Mouse (Mus musculus) CH12.LX (cell line): ENCODE measurements around the gene Lurap1l. TPM values are rescaled to one million over a fixed set of nuclear protein-coding genes. Genes with fewer than 3 reads are reported as not detected.

Source experiments
- DNase-seq: peaks from one replicate; pipeline ENCODE4 v3.0.0-alpha.2; 2013; ENCODE audit errors: extremely low read depth
- H3K27ac ChIP-seq: 2 replicates; pipeline ENCODE4 v1.5.1; 2012; ENCODE audit warnings: low read depth, mild to moderate bottlenecking, control low read depth, moderate library complexity; ENCODE audit not compliant: insufficient read depth
- H3K27me3 ChIP-seq: replicated peaks from 2 replicates; pipeline ENCODE3; 2012; ENCODE audit warnings: inconsistent platforms
- H3K36me3 ChIP-seq, 2 experiments: replicated peaks in 1 of 2; 2 replicates each; pipeline versions ENCODE3 to v1.6.1; 2012; ENCODE audit warnings: inconsistent platforms in 1 of 2, low read length in 1 of 2, mild to moderate bottlenecking in 1 of 2, mixed read lengths in 1 of 2, moderate library complexity in 1 of 2; ENCODE audit not compliant: control insufficient read depth in 1 of 2, insufficient read depth in 1 of 2
- H3K4me1 ChIP-seq, 2 experiments: 2 replicates each; pipeline ENCODE4 v1.6.1; 2012; ENCODE audit warnings: inconsistent platforms in 1 of 2, moderate library complexity in 1 of 2; ENCODE audit not compliant: insufficient read depth in 2 of 2, control insufficient read depth in 1 of 2
- H3K4me2 ChIP-seq: 2 replicates; pipeline ENCODE4 v1.6.1; 2012; ENCODE audit warnings: low read depth, mild to moderate bottlenecking, control low read depth; ENCODE audit not compliant: poor library complexity, insufficient read depth, severe bottlenecking
- H3K4me3 ChIP-seq, 3 experiments: fragments of 150-350 bp in 1 of 3; sonication (generic) in 1 of 3; replicated peaks in 1 of 3; 2 replicates each; pipeline versions ENCODE3 to v1.5.1; 2011 to 2012; ENCODE audit warnings: low read depth in 2 of 3, low read length in 2 of 3, mild to moderate bottlenecking in 2 of 3, moderate library complexity in 2 of 3, control low read depth in 1 of 3, improper control_type of control experiment in 1 of 3, inconsistent platforms in 1 of 3, mixed read lengths in 1 of 3; ENCODE audit not compliant: poor library complexity in 1 of 3
- H3K79me2 ChIP-seq: replicated peaks from 2 replicates; pipeline ENCODE4 v1.6.1; 2012; ENCODE audit warnings: mild to moderate bottlenecking, moderate library complexity; ENCODE audit not compliant: control insufficient read depth, poor library complexity, insufficient read depth, severe bottlenecking; ENCODE audit errors: extremely low read depth
- H3K9ac ChIP-seq: 2 replicates; pipeline ENCODE4 v1.6.1; 2012; ENCODE audit warnings: low read depth, mild to moderate bottlenecking, control low read depth, moderate library complexity; ENCODE audit not compliant: insufficient read depth
- H3K9me3 ChIP-seq: replicated peaks from 2 replicates; pipeline ENCODE3; 2012; ENCODE audit warnings: low read length, inconsistent platforms, mixed read lengths
- CHD1 ChIP-seq: IDR thresholded peaks from 2 replicates; pipeline ENCODE4 v1.6.1; 2012; ENCODE audit warnings: low read depth, low read length, improper control_type of control experiment, inconsistent platforms
- CHD2 ChIP-seq: IDR thresholded peaks from 2 replicates; pipeline ENCODE4 v1.6.1; 2011; ENCODE audit warnings: low read length, improper control_type of control experiment
- E2F4 ChIP-seq: IDR thresholded peaks from 2 replicates; pipeline ENCODE4 v1.6.1; 2011; ENCODE audit warnings: low read depth, low read length, improper control_type of control experiment; ENCODE audit not compliant: insufficient replicate concordance
- EP300 ChIP-seq: IDR thresholded peaks from 2 replicates; pipeline ENCODE4 v1.6.1; 2011; ENCODE audit warnings: low read length, improper control_type of control experiment
- HCFC1 ChIP-seq: IDR thresholded peaks from 2 replicates; pipeline ENCODE4 v1.6.1; 2012; ENCODE audit warnings: low read depth, mild to moderate bottlenecking, inconsistent platforms, low read length, improper control_type of control experiment
- IRF4 ChIP-seq: IDR thresholded peaks from 2 replicates; pipeline ENCODE4 v1.6.1; 2014; ENCODE audit warnings: low read depth, mild to moderate bottlenecking, inconsistent platforms, low read length, improper control_type of control experiment
- JUND ChIP-seq: conservative IDR thresholded peaks from 2 replicates; pipeline ENCODE4 v1.6.1; 2011; ENCODE audit warnings: low read depth, low read length, improper control_type of control experiment
- KAT2A ChIP-seq: IDR thresholded peaks from 2 replicates; pipeline ENCODE4 v1.6.1; 2012; ENCODE audit warnings: low read length, improper control_type of control experiment, inconsistent platforms; ENCODE audit not compliant: insufficient replicate concordance
- MXI1 ChIP-seq: IDR thresholded peaks from 2 replicates; pipeline ENCODE4 v1.6.1; 2011; ENCODE audit warnings: mild to moderate bottlenecking, low read depth, low read length, improper control_type of control experiment
- NRF1 ChIP-seq: IDR thresholded peaks from 2 replicates; pipeline ENCODE4 v1.6.1; 2014; ENCODE audit warnings: low read depth, mild to moderate bottlenecking, inconsistent platforms, low read length, improper control_type of control experiment, moderate library complexity
- POLR2AphosphoS2 ChIP-seq: IDR thresholded peaks from 2 replicates; pipeline ENCODE4 v1.6.1; 2011; ENCODE audit warnings: low read depth, low read length, improper control_type of control experiment
- RAD21 ChIP-seq: IDR thresholded peaks from 2 replicates; pipeline ENCODE4 v1.6.1; 2011; ENCODE audit warnings: low read depth, mild to moderate bottlenecking, low read length, improper control_type of control experiment, moderate library complexity
- SMC3 ChIP-seq: IDR thresholded peaks from 2 replicates; pipeline ENCODE4 v1.6.1; 2011; ENCODE audit warnings: low read depth, low read length, improper control_type of control experiment
- UBTF ChIP-seq: IDR thresholded peaks from 2 replicates; pipeline ENCODE4 v1.6.1; 2012; ENCODE audit warnings: low read depth, mild to moderate bottlenecking, inconsistent platforms, low read length, improper control_type of control experiment, moderate library complexity
- USF1 ChIP-seq: IDR thresholded peaks from 2 replicates; pipeline ENCODE4 v1.6.1; 2014; ENCODE audit warnings: low read depth, mild to moderate bottlenecking, inconsistent platforms, low read length, improper control_type of control experiment
- dilution Hi-C: fragments of 300-500 bp; cut with MboI; formaldehyde crosslinking; loops from 2 replicates; pipeline ENCODE4 v1.14.3; 2020; ENCODE audit warnings: low sequenced_read_pairs; ENCODE audit not compliant: extremely low pct_unique_long_range_greater_than_20kb, extremely low pct_ligation_motif_present
- in situ Hi-C: fragments of 300-500 bp; cut with MboI; formaldehyde crosslinking; loops from 3 replicates; pipeline ENCODE4 v1.14.3; 2019; ENCODE audit warnings: low sequenced_read_pairs, low pct_ligation_motif_present, low pct_unique_long_range_greater_than_20kb, mixed read lengths
- polyA plus RNA-seq: library from polyadenylated mRNA; unstranded; fragments of >175 nt; gene quantifications from 2 replicates; pipeline ENCODE4 v1.2.1, GENCODE M21; 2012; ENCODE audit warnings: low read depth; ENCODE audit not compliant: insufficient read length
- total RNA-seq, 2 experiments: library from RNA; depleted of rRNA; stranded (reverse); fragments of 300-350 nt in 1 of 2; fragments of >200 nt in 1 of 2; gene quantifications; 2 replicates each; pipeline ENCODE4 v1.2.3; 2012 to 2014

The Lurap1l gene
- total and polyA plus RNA-seq, 3 experiments = not detected

- in situ Hi-C loops = no loop called here
- H3K4me2 ChIP-seq = no peak overlapping the region
- no peaks in the 10 kb centered on the region for H3K36me3 ChIP-seq
- no peak overlapping the region for H3K4me3 ChIP-seq
- dilution Hi-C loops = no loop called here
- TF ChIP-seq POLR2AphosphoS2 (no peak), MXI1 (no peak), IRF4 (no peak), USF1 (no peak), SMC3 (no peak), KAT2A (no peak), UBTF (no peak), RAD21 (no peak), HCFC1 (no peak), CHD1 (no peak), JUND (no peak), CHD2 (no peak)
- no peak for DNase-seq
- no peaks in the 10 kb centered on the region for H3K79me2 ChIP-seq
- no peak overlapping the region for H3K9ac ChIP-seq
- no peaks in the 10 kb centered on the region for H3K4me1 ChIP-seq
- no peak overlapping the region for H3K27ac ChIP-seq
- peaks cover 48% of the 10 kb centered on the region for H3K9me3 ChIP-seq
- no peaks in the 10 kb centered on the region for H3K27me3 ChIP-seq
Observed at GRCm38 (mm10) chr4:80875055-80875454, 35.4 kb upstream of the Lurap1l start.

GRCm38 (mm10) chr4:80881996-80882599 lies 28.3 kb upstream of the Lurap1l start:
- Histone ChIP-seq H3K9me3 (peaks cover 42% of the 10 kb centered on the region), H3K4me3 (no peak overlapping the region), H3K9ac (no peak overlapping the region), H3K27me3 (no peaks in the 10 kb centered on the region), H3K36me3 (no peaks in the 10 kb centered on the region), H3K4me1 (no peaks in the 10 kb centered on the region), H3K79me2 (no peaks in the 10 kb centered on the region), H3K4me2 (no peak overlapping the region), H3K27ac (no peak overlapping the region)
- dilution Hi-C loops = no loop called here
- in situ Hi-C loops = no loop called here
- DNase-seq = no peak
- no peak for TF ChIP-seq EP300
- TF ChIP-seq POLR2AphosphoS2 = no peak
- no peak for TF ChIP-seq CHD2
- TF ChIP-seq NRF1 = no peak
- no peak for TF ChIP-seq MXI1
- no peak for TF ChIP-seq E2F4
- no peak for TF ChIP-seq UBTF
- no peak for TF ChIP-seq SMC3
- TF ChIP-seq IRF4 = no peak
